Mouse (Mus musculus): ENCODE data around the gene 4930451I11Rik. TPM values are rescaled to one million over a fixed set of nuclear protein-coding genes. Genes with fewer than 3 reads are reported as not detected.

4930451I11Rik gene
- total RNA-seq, 1 experiment, result not detected

DNA sequence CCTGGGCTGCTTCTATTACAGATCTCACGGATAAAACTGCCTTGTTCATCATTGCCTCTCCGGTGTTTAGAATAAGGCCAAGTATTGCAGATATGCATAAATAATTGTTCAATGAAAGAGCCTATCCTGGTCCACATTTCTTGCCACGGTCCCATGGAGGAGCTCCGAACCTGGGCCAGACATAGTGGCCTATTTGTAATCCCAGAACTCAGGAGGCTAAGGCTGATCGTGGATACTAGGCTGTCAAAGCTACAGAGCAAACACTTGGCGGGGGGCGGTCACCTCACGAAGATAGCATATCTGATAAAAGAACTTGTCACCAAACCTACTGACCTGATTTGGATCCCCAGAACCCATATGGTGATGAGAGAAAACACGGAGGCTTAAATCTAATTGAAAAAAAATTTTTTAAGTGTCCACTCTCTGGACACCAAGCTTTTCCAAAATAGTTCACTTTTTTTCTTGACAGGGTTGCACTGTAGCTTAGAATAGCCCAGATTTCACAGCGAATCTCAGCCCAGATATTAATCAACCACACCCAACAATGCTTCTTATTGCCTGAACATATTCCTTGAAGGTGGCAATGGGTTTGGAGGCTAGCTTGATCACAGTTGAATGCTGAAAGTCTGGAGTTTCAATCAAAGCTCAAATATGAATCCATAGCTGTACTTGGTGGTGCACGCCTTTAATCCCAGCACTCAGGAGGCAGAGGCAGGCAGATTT, 38.6 kb downstream of the 4930451I11Rik start:
- Histone ChIP-seq H3K36me3 (ENCODE audit: control insufficient read depth, insufficient read depth, low read length, poor library complexity, severe bottlenecking) (peaks cover 51% of the 10 kb centered on the region), H3K4me1 (ENCODE audit: control insufficient read depth in 2 of 2, insufficient read depth in 2 of 2, low read length in 2 of 2, poor library complexity in 1 of 2) (peaks cover 0 to 10% of the 10 kb centered on the region in 2 experiments; a peak in 1 of 4 replicates), H3K9ac (ENCODE audit: insufficient read depth, low read depth, low read length, poor library complexity, severe bottlenecking) (peak overlapping the region; percentile 63), H3K9me3 (ENCODE audit: control insufficient read depth, insufficient read depth, low read depth, low read length) (no peaks in the 10 kb centered on the region), H3K4me3 (ENCODE audit: insufficient read depth in 1 of 2, low read depth in 1 of 2, low read length in 2 of 2, poor library complexity in 1 of 2, severe bottlenecking in 1 of 2) (peak overlapping the region; percentile 88 to 95), H3K27ac (ENCODE audit: insufficient read depth, low read depth, low read length, poor library complexity, severe bottlenecking) (peak overlapping the region; percentile 48; the same call in 1 of the 2 replicates)
- in situ Hi-C loops (cut with MboI; ENCODE audit: low sequenced_read_pairs in 2 of 2, unreplicated experiment in 2 of 2), result no loop called here
- DNase-seq (ENCODE audit: low read depth, low spot score), result no peak
- no peak for TF ChIP-seq MAFK (IDR thresholded peaks at IDR 0.05; ENCODE audit: insufficient read depth, low read depth, low read length)
- TF ChIP-seq HCFC1 (IDR thresholded peaks at IDR 0.05; ENCODE audit: borderline replicate concordance, insufficient read depth, low read length), result no peak
- TF ChIP-seq CHD2 (IDR thresholded peaks at IDR 0.05; ENCODE audit: low read depth, low read length), result no peak
- TF ChIP-seq ZC3H11A (IDR thresholded peaks at IDR 0.05; ENCODE audit: borderline replicate concordance, low read depth, low read length), result no peak
- TF ChIP-seq ZNF384 (IDR thresholded peaks at IDR 0.05; ENCODE audit: low read depth, low read length), result no peak

DNA sequence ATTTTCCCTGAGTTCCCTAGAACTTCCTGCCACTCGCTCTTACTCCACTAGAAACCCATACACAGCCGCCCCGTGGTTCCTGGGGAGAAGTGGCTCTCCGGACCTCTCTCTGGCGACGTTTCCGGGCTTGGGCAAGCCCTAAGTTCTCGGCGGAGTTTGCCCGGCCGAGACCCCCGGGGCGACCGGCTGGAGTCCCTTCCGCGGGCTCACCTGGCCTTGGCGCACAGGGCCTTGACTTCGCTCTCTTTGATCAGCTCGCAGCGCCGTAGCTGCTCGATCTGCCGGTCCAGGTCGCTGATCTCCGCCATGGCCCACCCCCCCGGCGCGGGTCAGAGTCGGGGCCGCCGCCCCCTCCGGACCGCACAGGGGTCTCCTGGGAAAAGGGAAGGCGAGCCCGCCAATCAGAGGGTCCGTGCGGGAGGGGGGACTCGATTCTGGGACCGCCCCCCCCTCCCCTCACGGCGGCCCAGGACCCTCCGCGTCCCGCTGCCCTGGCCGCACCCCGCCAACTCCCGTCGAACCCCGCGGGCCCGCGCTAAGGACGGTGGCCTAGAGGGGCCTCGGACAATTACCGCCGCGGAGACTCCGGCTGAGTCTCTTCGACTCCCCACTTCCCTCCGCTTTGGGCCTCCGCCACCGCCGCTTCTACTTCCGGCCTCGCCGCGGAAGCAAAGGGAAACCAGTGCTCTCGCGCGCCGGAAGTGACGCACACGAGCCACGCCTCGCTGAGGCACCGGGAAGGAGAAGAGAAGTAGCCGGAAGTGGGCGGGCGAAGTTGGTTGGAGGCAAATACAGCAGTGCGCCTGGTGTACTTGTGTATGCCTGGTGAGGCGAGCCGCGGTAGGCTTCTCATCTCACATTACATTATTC, 39.4 kb downstream of the 4930451I11Rik start, which contains the start of gene Ppp4c:
Ppp4c (minus strand) TSS at position 646 of the 870 bp plus-strand sequence.
- H3K27ac ChIP-seq (ENCODE audit: insufficient read depth, low read depth, low read length, poor library complexity, severe bottlenecking), result peak within 1 kb of the TSS; percentile 96
- peak within 1 kb of the TSS; percentile 88 to 95 for H3K4me3 ChIP-seq (ENCODE audit: insufficient read depth in 1 of 2, low read depth in 1 of 2, low read length in 2 of 2, poor library complexity in 1 of 2, severe bottlenecking in 1 of 2)
- no peaks in the 10 kb centered on the region for H3K9me3 ChIP-seq (ENCODE audit: control insufficient read depth, insufficient read depth, low read depth, low read length)
- peak; percentile 98 for DNase-seq (ENCODE audit: low read depth, low spot score)
- peaks cover 0 to 7% of the 10 kb centered on the region in 2 experiments; a peak in 1 of 4 replicates for H3K4me1 ChIP-seq (ENCODE audit: control insufficient read depth in 2 of 2, insufficient read depth in 2 of 2, low read length in 2 of 2, poor library complexity in 1 of 2)
- in situ Hi-C loops (cut with MboI; ENCODE audit: low sequenced_read_pairs in 2 of 2, unreplicated experiment in 2 of 2), result no loop called here
- TF ChIP-seq HCFC1 (IDR thresholded peaks at IDR 0.05; ENCODE audit: borderline replicate concordance, insufficient read depth, low read length), result peak; percentile 79
- no peak for TF ChIP-seq ZC3H11A (IDR thresholded peaks at IDR 0.05; ENCODE audit: borderline replicate concordance, low read depth, low read length)
- peaks cover 51% of the 10 kb centered on the region for H3K36me3 ChIP-seq (ENCODE audit: control insufficient read depth, insufficient read depth, low read length, poor library complexity, severe bottlenecking)
- peak within 1 kb of the TSS; percentile 98 for H3K9ac ChIP-seq (ENCODE audit: insufficient read depth, low read depth, low read length, poor library complexity, severe bottlenecking)

DNA sequence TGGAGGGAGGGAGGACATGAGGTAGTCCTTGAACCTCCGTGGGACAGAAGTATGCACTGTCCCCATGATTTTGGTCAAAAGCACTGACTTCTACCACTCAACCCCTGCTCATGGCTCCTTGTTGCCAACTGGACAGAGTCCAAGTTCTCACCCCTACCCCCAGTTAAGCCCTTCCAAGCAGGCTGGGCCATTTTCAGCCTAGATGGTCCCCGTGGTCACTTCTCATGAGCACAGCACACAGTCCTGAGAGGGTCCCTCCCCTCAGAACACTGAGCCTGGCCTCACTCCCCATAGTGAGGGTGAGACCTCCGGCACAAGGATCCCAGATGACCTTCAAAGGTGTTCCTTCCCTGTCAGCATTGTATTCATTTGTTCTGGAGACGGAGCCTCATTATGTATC, 42.3 kb downstream of the 4930451I11Rik start:
- Histone ChIP-seq H3K36me3 (ENCODE audit: control insufficient read depth, insufficient read depth, low read length, poor library complexity, severe bottlenecking) (peaks cover 55% of the 10 kb centered on the region), H3K9ac (ENCODE audit: insufficient read depth, low read depth, low read length, poor library complexity, severe bottlenecking) (no peak overlapping the region), H3K27ac (ENCODE audit: insufficient read depth, low read depth, low read length, poor library complexity, severe bottlenecking) (no peak overlapping the region), H3K9me3 (ENCODE audit: control insufficient read depth, insufficient read depth, low read depth, low read length) (no peaks in the 10 kb centered on the region), H3K4me3 (ENCODE audit: insufficient read depth in 1 of 2, low read depth in 1 of 2, low read length in 2 of 2, poor library complexity in 1 of 2, severe bottlenecking in 1 of 2) (no peak overlapping the region), H3K4me1 (ENCODE audit: control insufficient read depth in 2 of 2, insufficient read depth in 2 of 2, low read length in 2 of 2, poor library complexity in 1 of 2) (peaks cover 0 to 4% of the 10 kb centered on the region in 2 experiments; a peak in 1 of 4 replicates)
- no peak for TF ChIP-seq HCFC1 (IDR thresholded peaks at IDR 0.05; ENCODE audit: borderline replicate concordance, insufficient read depth, low read length)
- no peak for TF ChIP-seq ZC3H11A (IDR thresholded peaks at IDR 0.05; ENCODE audit: borderline replicate concordance, low read depth, low read length)
- TF ChIP-seq CHD2 (IDR thresholded peaks at IDR 0.05; ENCODE audit: low read depth, low read length), result no peak
- TF ChIP-seq MAFK (IDR thresholded peaks at IDR 0.05; ENCODE audit: insufficient read depth, low read depth, low read length), result no peak
- no peak for TF ChIP-seq ZNF384 (IDR thresholded peaks at IDR 0.05; ENCODE audit: low read depth, low read length)
- in situ Hi-C loops (cut with MboI; ENCODE audit: low sequenced_read_pairs in 2 of 2, unreplicated experiment in 2 of 2), result no loop called here
- no peak for DNase-seq (ENCODE audit: low read depth, low spot score)

- Histone ChIP-seq H3K4me3 (ENCODE audit: insufficient read depth in 1 of 2, low read depth in 1 of 2, low read length in 2 of 2, poor library complexity in 1 of 2, severe bottlenecking in 1 of 2) (no peak overlapping the region), H3K9ac (ENCODE audit: insufficient read depth, low read depth, low read length, poor library complexity, severe bottlenecking) (no peak overlapping the region), H3K27ac (ENCODE audit: insufficient read depth, low read depth, low read length, poor library complexity, severe bottlenecking) (no peak overlapping the region), H3K36me3 (ENCODE audit: control insufficient read depth, insufficient read depth, low read length, poor library complexity, severe bottlenecking) (peaks cover 61% of the 10 kb centered on the region), H3K4me1 (ENCODE audit: control insufficient read depth in 2 of 2, insufficient read depth in 2 of 2, low read length in 2 of 2, poor library complexity in 1 of 2) (peaks cover 0 to 7% of the 10 kb centered on the region in 2 experiments; a peak in 1 of 4 replicates), H3K9me3 (ENCODE audit: control insufficient read depth, insufficient read depth, low read depth, low read length) (no peaks in the 10 kb centered on the region)
- no peak for TF ChIP-seq ZC3H11A (IDR thresholded peaks at IDR 0.05; ENCODE audit: borderline replicate concordance, low read depth, low read length)
- TF ChIP-seq ZNF384 (IDR thresholded peaks at IDR 0.05; ENCODE audit: low read depth, low read length), result no peak
- no peak for TF ChIP-seq MAFK (IDR thresholded peaks at IDR 0.05; ENCODE audit: insufficient read depth, low read depth, low read length)
- TF ChIP-seq HCFC1 (IDR thresholded peaks at IDR 0.05; ENCODE audit: borderline replicate concordance, insufficient read depth, low read length), result no peak
- TF ChIP-seq CHD2 (IDR thresholded peaks at IDR 0.05; ENCODE audit: low read depth, low read length), result no peak
- in situ Hi-C loops (cut with MboI; ENCODE audit: low sequenced_read_pairs in 2 of 2, unreplicated experiment in 2 of 2), result no loop called here
- DNase-seq (ENCODE audit: low read depth, low spot score), result no peak
Measured at GRCm38 (mm10) chr7:126786142-126786541, 45.3 kb downstream of the 4930451I11Rik start.

Measured in ES-E14 (cell line).